Mouse (Mus musculus) spleen, embryonic (tissue): ENCODE data around the gene Ttc7b.

Experiments
- CTCF ChIA-PET: fragments of 350-600 bp; sonication (Branson Sonifier 250); formaldehyde crosslinking; loops from one replicate; lab custom pipeline; 2022; lab: Charles Lee

The Ttc7b gene

GRCm38 (mm10) chr12:100520794-100521186 lies at the start of gene Ttc7b:
TSS of gene Ttc7b (minus strand) at chr12:100520826.
- CTCF ChIA-PET, result interaction anchor here (0.6 kb wide), 2 partner anchors 208 to 483 kb away, joined by 3 to 6 read pairs; no protein-coding TSS in a partner anchor

- CTCF ChIA-PET, result no interaction called here
Observed at GRCm38 (mm10) chr12:100568831-100569230, 48.2 kb upstream of the Ttc7b start.

- CTCF ChIA-PET, result no interaction called here
Observed at GRCm38 (mm10) chr12:100568105-100568504, 47.5 kb upstream of the Ttc7b start.

DNA sequence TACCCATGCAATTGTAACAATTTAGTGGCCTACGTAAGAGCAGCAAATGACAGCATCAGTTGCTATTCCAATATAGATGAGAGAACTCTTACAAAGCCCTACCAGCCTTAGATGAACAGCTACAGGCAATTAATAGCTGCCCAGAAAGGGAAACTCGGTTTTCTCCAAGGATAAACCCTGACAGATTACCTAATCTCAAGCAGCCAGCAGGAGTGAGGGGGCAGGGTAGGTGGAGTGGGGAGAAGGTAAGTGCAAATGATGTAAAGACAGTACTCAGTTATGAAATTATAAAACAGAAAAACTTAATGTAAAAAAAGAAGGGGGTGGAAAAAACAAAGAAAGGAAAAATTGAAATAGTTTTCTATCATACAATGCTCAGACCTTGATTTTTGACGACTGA lies 47.0 kb upstream of the Ttc7b start:
- CTCF ChIA-PET, result no interaction called here

DNA sequence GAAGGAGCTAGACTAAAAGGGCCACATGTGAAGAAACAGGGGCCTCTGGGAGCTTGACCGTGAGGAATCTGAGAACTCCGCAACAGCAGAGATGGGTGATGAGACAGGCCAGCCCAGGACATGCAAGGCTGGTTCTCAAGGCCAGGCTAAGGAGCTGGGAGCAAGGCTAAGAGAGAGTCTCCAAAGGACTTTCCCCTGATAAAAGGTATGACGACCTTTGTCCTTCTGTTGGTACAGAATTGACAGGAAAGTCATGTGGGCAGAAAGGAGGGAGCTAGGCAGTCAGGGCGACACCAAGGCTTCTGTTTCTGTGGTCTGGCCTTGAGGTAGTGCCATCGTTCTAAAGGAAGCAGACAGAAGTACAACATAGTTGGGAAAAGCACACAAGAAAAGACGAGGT lies 33.0 kb upstream of the Ttc7b start:
- CTCF ChIA-PET, result interaction anchor here (0.6 kb wide), 1 partner anchor 385 kb away, joined by 12 read pairs; no protein-coding TSS in a partner anchor

GRCm38 (mm10) chr12:100551972-100552371 lies 31.3 kb upstream of the Ttc7b start:
- CTCF ChIA-PET, result interaction anchor here (0.6 kb wide), 1 partner anchor 513 kb away, joined by 4 read pairs; no protein-coding TSS in a partner anchor

GRCm38 (mm10) chr12:100544194-100544567 lies 23.6 kb upstream of the Ttc7b start:
- CTCF ChIA-PET, result no interaction called here

GRCm38 (mm10) chr12:100543437-100544193 lies 23.0 kb upstream of the Ttc7b start:
- CTCF ChIA-PET, result no interaction called here

- CTCF ChIA-PET, result no interaction called here
Observed at GRCm38 (mm10) chr12:100542494-100542893, 21.9 kb upstream of the Ttc7b start.

- CTCF ChIA-PET, result no interaction called here
Observed at GRCm38 (mm10) chr12:100542076-100542475, 21.4 kb upstream of the Ttc7b start.

GRCm38 (mm10) chr12:100539158-100539714 lies 18.6 kb upstream of the Ttc7b start:
- CTCF ChIA-PET, result interaction anchor here (0.6 kb wide), 1 partner anchor 98 kb away, joined by 6 read pairs; no protein-coding TSS in a partner anchor

GRCm38 (mm10) chr12:100538445-100539157 lies 18.0 kb upstream of the Ttc7b start:
- CTCF ChIA-PET, result no interaction called here

- CTCF ChIA-PET, result no interaction called here
Observed at GRCm38 (mm10) chr12:100537091-100537490, 16.5 kb upstream of the Ttc7b start.

DNA sequence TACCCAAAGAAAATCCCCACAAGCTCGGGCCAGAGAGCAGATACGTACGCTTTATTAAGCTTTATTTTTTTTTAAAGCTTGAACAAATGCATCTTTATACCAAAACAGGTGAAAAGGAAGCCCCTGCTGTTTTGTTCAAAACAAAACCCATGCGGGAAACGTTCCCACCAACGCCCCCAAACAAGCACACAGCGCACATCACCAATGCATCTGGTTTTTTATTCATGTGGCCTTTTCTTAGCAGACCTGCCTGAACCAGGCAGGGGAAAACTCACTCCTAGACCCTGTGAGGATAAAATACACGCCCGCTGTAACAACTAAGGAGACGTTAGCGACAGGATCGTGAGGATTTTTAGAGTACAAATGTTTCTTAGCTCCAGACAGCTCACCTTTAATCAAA lies 14.4 kb upstream of the Ttc7b start:
- CTCF ChIA-PET, result no interaction called here

- CTCF ChIA-PET, result no interaction called here
Observed at GRCm38 (mm10) chr12:100534028-100534427, 13.4 kb upstream of the Ttc7b start.

GRCm38 (mm10) chr12:100533209-100533608 lies 12.6 kb upstream of the Ttc7b start:
- CTCF ChIA-PET, result no interaction called here

DNA sequence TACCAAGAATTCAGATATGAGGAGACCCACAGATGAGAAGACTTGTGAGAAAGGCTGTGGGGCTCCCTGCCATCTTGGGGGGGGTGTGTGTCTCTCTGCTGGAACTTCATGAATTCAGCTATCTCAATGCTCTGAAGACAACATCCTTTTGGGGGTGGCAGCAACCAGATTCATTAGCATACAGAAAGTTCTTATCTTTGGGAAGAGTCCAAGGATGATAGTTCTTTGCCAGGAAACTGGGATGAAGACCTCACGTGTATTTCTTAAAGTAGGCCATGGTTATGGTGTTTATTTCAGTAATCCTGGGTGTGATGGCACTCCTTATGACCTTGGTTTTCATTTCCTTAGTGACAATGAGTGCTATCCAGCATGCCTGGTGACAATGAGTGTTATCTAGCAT lies 11.1 kb upstream of the Ttc7b start:
- CTCF ChIA-PET, result no interaction called here

DNA sequence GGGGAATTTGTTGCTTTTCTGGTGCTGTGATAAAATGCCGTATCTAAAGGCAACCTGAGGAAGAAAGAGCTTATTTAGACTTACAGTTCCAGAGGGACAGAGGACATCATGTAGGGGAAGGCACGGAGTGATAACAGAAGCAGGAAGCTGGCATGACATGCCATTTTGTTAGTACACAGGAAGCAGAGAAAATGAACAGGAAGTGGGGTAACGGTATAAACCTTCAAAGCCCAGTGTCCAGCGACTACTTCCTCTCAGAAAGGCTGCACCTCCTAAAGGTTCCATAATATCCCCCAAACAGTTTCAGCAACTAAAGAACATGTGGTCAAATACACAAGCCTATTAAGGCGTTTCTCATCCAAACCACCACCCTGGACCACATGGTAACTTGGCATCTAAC lies 10.2 kb upstream of the Ttc7b start:
- CTCF ChIA-PET, result interaction anchor here (0.5 kb wide), 1 partner anchor 17 kb away, joined by 3 read pairs; no protein-coding TSS in a partner anchor

GRCm38 (mm10) chr12:100529651-100530050 lies 9.0 kb upstream of the Ttc7b start:
- CTCF ChIA-PET, result no interaction called here

GRCm38 (mm10) chr12:100529172-100529571 lies 8.5 kb upstream of the Ttc7b start:
- CTCF ChIA-PET, result interaction anchor here (0.8 to 1.9 kb wide), 4 partner anchors 16 to 330 kb away, joined by 3 to 16 read pairs (median 11); partner anchors contain the start of gene Calm1

DNA sequence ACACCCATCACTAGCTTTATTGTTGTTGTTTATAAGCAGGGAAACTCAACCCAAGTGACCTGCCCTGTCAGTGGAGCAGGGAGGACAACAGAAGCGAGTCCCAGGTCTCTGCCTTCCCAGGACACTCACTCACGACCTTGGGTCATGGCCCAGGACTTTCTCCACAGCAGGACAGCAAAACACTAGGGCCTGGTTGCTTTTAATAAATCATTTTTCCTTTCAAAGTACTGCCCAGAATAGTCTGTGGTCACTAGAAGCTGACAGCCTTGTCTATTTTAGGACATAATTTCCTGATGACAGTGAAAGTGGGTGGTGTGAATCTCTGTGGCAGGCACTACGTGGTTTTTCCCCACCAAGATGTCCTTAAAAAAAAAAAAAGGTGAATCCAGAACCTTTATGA lies 7.6 kb upstream of the Ttc7b start:
- CTCF ChIA-PET, result interaction anchor here (0.7 to 1.9 kb wide), 5 partner anchors 15 to 1974 kb away, joined by 3 to 16 read pairs (median 8); partner anchors contain the start of gene Calm1

DNA sequence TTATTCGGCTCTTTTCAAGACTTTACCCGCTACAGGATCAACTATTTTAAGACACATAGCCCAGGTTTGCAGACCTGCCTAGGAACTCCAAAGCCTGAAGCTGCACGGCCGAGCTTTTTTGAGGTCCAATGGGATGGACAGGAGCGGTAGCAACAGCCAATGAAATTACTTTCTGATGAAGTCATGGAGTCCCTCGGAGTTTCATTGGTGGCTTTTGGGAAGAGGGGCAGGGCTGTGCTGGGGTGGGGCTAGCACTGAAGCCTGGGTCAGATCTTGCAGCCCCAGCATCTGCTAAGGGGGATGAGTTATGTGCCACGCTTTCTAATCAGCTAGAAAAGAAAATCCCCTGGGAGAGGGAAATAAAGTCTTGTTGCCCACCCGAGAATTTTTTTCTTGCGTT lies 7.1 kb upstream of the Ttc7b start:
- CTCF ChIA-PET, result interaction anchor here (0.7 to 1.9 kb wide), 3 partner anchors 10 to 1975 kb away, joined by 3 to 8 read pairs (median 4); no protein-coding TSS in a partner anchor
